Mouse (Mus musculus): ENCODE measurements around the gene Ushbp1. TPM values are rescaled to one million over a fixed set of nuclear protein-coding genes. Genes with fewer than 3 reads are reported as not detected.

Gene Ushbp1
- polyA plus RNA-seq, 1 experiment from 2014 or later: 12.3 TPM

- Histone ChIP-seq H3K27ac (ENCODE audit: low read depth, low read length) (peak overlapping the region; percentile 63; the same call in 1 of the 2 replicates), H3K9ac (ENCODE audit: low read depth, low read length) (peak overlapping the region; percentile 40), H3K4me2 (replicated peaks; ENCODE audit: low read depth, low read length) (peak overlapping the region; percentile 45), H3K27me3 (ENCODE audit: control insufficient read depth, insufficient read depth, low read length) (no peaks in the 10 kb centered on the region), H3K4me1 (ENCODE audit: control insufficient read depth, insufficient read depth, low read length) (peaks cover 42% of the 10 kb centered on the region), H3K9me3 (ENCODE audit: control insufficient read depth, low read length) (no peaks in the 10 kb centered on the region), H3K4me3 (ENCODE audit: low read length) (peak overlapping the region; percentile 24), H3K36me3 (ENCODE audit: control insufficient read depth, insufficient read depth, low read length) (peaks cover 52% of the 10 kb centered on the region)
- 8% methylated on average over 67 of the region's 74 CpGs for WGBS
- peak; percentile 3 for ATAC-seq (ENCODE audit: low FRiP score, low TSS enrichment)
Measured at GRCm38 (mm10) chr8:71375581-71376422, 19.8 kb downstream of the Ushbp1 start.

GRCm38 (mm10) chr8:71374616-71375206 is 20.9 kb downstream of the Ushbp1 start:
- ATAC-seq (ENCODE audit: low FRiP score, low TSS enrichment): no peak
- H3K27ac ChIP-seq (ENCODE audit: low read depth, low read length): peak overlapping the region; percentile 2; the same call in 1 of the 2 replicates

DNA sequence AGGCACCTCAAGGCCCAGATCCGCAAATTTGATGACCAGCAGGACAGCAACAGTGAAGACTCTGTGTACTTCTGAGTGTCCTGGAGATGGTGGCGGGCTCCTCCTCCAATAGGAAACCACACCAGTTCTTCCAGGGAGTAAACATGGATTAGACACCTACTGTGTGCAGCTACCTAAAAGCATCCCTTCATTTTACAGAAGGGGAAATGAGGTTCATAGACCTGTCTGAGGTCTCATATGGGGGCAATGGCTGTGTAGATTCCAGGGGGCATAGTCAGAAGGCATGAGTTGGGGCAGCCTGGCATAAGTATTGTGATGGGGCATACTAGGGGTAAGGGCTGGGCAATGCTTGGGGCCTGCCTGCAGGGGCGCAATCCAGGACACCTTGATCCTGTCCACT is 22.6 kb downstream of the Ushbp1 start:
- ATAC-seq (ENCODE audit: low FRiP score, low TSS enrichment): no peak
- peaks cover 31% of the 10 kb centered on the region for H3K4me1 ChIP-seq (ENCODE audit: control insufficient read depth, insufficient read depth, low read length)
- no peaks in the 10 kb centered on the region for H3K9me3 ChIP-seq (ENCODE audit: control insufficient read depth, low read length)
- H3K27me3 ChIP-seq (ENCODE audit: control insufficient read depth, insufficient read depth, low read length): no peaks in the 10 kb centered on the region
- no peak overlapping the region for H3K9ac ChIP-seq (ENCODE audit: low read depth, low read length)
- 91% methylated on average over 3 of the region's 3 CpGs for WGBS
- H3K36me3 ChIP-seq (ENCODE audit: control insufficient read depth, insufficient read depth, low read length): peaks cover 58% of the 10 kb centered on the region
- H3K4me2 ChIP-seq (replicated peaks; ENCODE audit: low read depth, low read length): no peak overlapping the region
- H3K27ac ChIP-seq (ENCODE audit: low read depth, low read length): no peak overlapping the region
- no peak overlapping the region for H3K4me3 ChIP-seq (ENCODE audit: low read length)

More at GRCm38 (mm10) chr8:71374616-71375206, 20.9 kb downstream of the Ushbp1 start:
- H3K4me3 ChIP-seq (ENCODE audit: low read length): no peak overlapping the region
- H3K9ac ChIP-seq (ENCODE audit: low read depth, low read length): no peak overlapping the region
- H3K36me3 ChIP-seq (ENCODE audit: control insufficient read depth, insufficient read depth, low read length): peaks cover 54% of the 10 kb centered on the region
- H3K4me2 ChIP-seq (replicated peaks; ENCODE audit: low read depth, low read length): no peak overlapping the region
- peaks cover 41% of the 10 kb centered on the region for H3K4me1 ChIP-seq (ENCODE audit: control insufficient read depth, insufficient read depth, low read length)
- 67% methylated on average over 17 of the region's 17 CpGs for WGBS
- H3K9me3 ChIP-seq (ENCODE audit: control insufficient read depth, low read length): no peaks in the 10 kb centered on the region
- no peaks in the 10 kb centered on the region for H3K27me3 ChIP-seq (ENCODE audit: control insufficient read depth, insufficient read depth, low read length)

GRCm38 (mm10) chr8:71372427-71372826 is 23.2 kb downstream of the Ushbp1 start:
- Histone ChIP-seq H3K4me1 (ENCODE audit: control insufficient read depth, insufficient read depth, low read length) (peaks cover 36% of the 10 kb centered on the region), H3K27ac (ENCODE audit: low read depth, low read length) (no peak overlapping the region), H3K27me3 (ENCODE audit: control insufficient read depth, insufficient read depth, low read length) (no peaks in the 10 kb centered on the region), H3K9me3 (ENCODE audit: control insufficient read depth, low read length) (no peaks in the 10 kb centered on the region), H3K4me3 (ENCODE audit: low read length) (no peak overlapping the region), H3K9ac (ENCODE audit: low read depth, low read length) (no peak overlapping the region), H3K36me3 (ENCODE audit: control insufficient read depth, insufficient read depth, low read length) (peaks cover 53% of the 10 kb centered on the region), H3K4me2 (replicated peaks; ENCODE audit: low read depth, low read length) (no peak overlapping the region)
- ATAC-seq (ENCODE audit: low FRiP score, low TSS enrichment): no peak
- 84% methylated on average over 12 of the region's 12 CpGs for WGBS

DNA sequence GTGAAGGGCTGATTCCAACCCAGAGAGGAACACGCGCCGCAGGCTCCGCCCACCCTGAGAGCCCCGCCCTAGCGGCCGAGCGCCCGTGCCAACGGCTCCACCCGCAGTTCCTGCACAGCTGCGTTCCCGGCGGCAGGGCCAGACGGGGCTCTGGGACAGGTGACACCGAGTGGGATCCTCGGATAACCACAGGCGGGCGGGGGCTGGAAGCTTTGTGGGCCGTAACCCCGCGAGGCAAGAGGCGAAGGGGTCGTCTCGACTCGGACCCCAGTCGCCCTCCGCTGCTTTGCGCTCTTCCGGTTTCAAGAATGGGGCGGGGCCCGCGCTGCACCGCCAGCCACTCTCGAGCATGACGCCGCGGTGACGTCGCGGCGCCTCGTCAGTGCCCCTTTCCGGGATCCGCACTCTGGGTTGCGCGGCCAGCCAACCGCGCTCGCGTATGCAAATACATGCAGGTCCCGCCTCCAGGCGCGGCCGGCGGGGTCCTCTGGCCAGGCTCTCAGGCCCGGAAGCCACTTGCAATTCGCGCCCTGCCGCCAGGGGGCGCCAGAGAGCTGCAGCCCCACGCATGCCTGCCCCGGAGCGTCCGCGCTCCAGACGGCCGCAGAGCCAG is 24.3 kb downstream of the Ushbp1 start, which contains the start of gene Ocel1:
Gene Ocel1 (plus strand): TSS at position 63 of the 613 bp plus-strand sequence.
- Histone ChIP-seq H3K9me3 (ENCODE audit: control insufficient read depth, low read length) (no peaks in the 10 kb centered on the region), H3K4me1 (ENCODE audit: control insufficient read depth, insufficient read depth, low read length) (peaks cover 28% of the 10 kb centered on the region), H3K27me3 (ENCODE audit: control insufficient read depth, insufficient read depth, low read length) (no peaks in the 10 kb centered on the region), H3K27ac (ENCODE audit: low read depth, low read length) (peak within 1 kb of the TSS; percentile 80), H3K36me3 (ENCODE audit: control insufficient read depth, insufficient read depth, low read length) (peaks cover 47% of the 10 kb centered on the region), H3K9ac (ENCODE audit: low read depth, low read length) (peak within 1 kb of the TSS; percentile 64; the same call in 1 of the 2 replicates), H3K4me2 (replicated peaks; ENCODE audit: low read depth, low read length) (peak within 1 kb of the TSS; percentile 48), H3K4me3 (ENCODE audit: low read length) (peak within 1 kb of the TSS; percentile 70)
- 1% methylated on average over 62 of the region's 68 CpGs for WGBS
- peak; percentile 84 for ATAC-seq (ENCODE audit: low FRiP score, low TSS enrichment)

DNA sequence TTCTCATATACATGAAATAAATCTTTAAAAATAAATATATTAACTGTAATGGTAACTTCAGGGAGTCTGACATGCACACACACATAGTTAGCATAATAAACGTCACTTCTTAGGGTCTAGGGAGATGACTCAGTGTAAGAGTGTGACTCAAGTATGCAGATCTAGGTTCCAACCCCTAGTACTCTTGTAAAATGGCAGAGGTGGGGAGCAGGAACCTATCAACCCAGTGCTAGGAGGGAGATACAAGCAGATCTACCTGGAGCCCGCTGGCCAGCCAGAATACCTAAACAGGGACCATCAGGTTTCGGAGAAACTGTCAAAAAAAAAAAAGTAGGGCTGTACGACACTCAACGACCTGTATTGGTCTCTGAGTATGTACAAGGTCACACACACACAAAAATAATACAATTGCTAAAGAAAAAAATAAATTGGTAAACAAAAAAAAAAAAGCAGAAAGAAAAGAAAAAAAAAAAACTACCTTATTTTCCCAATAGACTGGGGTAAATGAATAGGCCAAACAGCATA is 24.8 kb downstream of the Ushbp1 start:
- Histone ChIP-seq H3K27ac (ENCODE audit: low read depth, low read length) (no peak overlapping the region; the same call in 1 of the 2 replicates), H3K36me3 (ENCODE audit: control insufficient read depth, insufficient read depth, low read length) (peaks cover 46% of the 10 kb centered on the region), H3K27me3 (ENCODE audit: control insufficient read depth, insufficient read depth, low read length) (no peaks in the 10 kb centered on the region), H3K4me2 (replicated peaks; ENCODE audit: low read depth, low read length) (peak overlapping the region; percentile 48), H3K4me3 (ENCODE audit: low read length) (peak overlapping the region; percentile 70), H3K9ac (ENCODE audit: low read depth, low read length) (peak overlapping the region; percentile 64; the same call in 1 of the 2 replicates), H3K4me1 (ENCODE audit: control insufficient read depth, insufficient read depth, low read length) (peaks cover 22% of the 10 kb centered on the region), H3K9me3 (ENCODE audit: control insufficient read depth, low read length) (no peaks in the 10 kb centered on the region)
- no peak for ATAC-seq (ENCODE audit: low FRiP score, low TSS enrichment)
- 27% methylated on average over 5 of the region's 5 CpGs for WGBS

GRCm38 (mm10) chr8:71369040-71369718 is 26.4 kb downstream of the Ushbp1 start:
- Histone ChIP-seq H3K4me2 (replicated peaks; ENCODE audit: low read depth, low read length) (no peak overlapping the region), H3K4me1 (ENCODE audit: control insufficient read depth, insufficient read depth, low read length) (peaks cover 14% of the 10 kb centered on the region), H3K4me3 (ENCODE audit: low read length) (no peak overlapping the region), H3K9me3 (ENCODE audit: control insufficient read depth, low read length) (no peaks in the 10 kb centered on the region), H3K9ac (ENCODE audit: low read depth, low read length) (no peak overlapping the region), H3K27me3 (ENCODE audit: control insufficient read depth, insufficient read depth, low read length) (no peaks in the 10 kb centered on the region), H3K27ac (ENCODE audit: low read depth, low read length) (no peak overlapping the region), H3K36me3 (ENCODE audit: control insufficient read depth, insufficient read depth, low read length) (peaks cover 30% of the 10 kb centered on the region)
- no peak for ATAC-seq (ENCODE audit: low FRiP score, low TSS enrichment)
- 95% methylated on average over 10 of the region's 10 CpGs for WGBS

DNA sequence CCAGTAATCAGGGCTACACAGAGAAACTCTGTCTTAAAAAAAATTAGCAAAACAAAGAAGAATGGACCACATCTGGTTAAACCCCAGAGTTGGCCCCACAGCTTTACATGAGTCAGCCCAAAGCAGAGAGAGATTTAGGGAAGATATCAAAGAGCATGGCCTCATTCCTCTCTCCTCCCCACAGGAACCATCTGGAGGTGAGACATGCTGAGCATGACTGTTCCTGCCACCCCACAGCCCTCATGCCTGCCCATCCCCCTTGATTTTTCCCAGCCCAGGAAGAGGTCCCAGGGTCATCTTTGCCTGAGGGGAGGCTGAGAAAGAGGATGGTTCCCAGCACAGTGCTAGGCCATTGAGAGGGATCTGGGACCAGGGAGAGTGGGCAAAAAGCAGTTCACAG is 27.2 kb downstream of the Ushbp1 start:
- H3K9ac ChIP-seq (ENCODE audit: low read depth, low read length): peak overlapping the region; percentile 70; the same call in 1 of the 2 replicates
- no peak overlapping the region for H3K27ac ChIP-seq (ENCODE audit: low read depth, low read length)
- no peak for ATAC-seq (ENCODE audit: low FRiP score, low TSS enrichment)
- peaks cover 22% of the 10 kb centered on the region for H3K36me3 ChIP-seq (ENCODE audit: control insufficient read depth, insufficient read depth, low read length)
- no peaks in the 10 kb centered on the region for H3K27me3 ChIP-seq (ENCODE audit: control insufficient read depth, insufficient read depth, low read length)
- H3K4me1 ChIP-seq (ENCODE audit: control insufficient read depth, insufficient read depth, low read length): peaks cover 14% of the 10 kb centered on the region
- H3K9me3 ChIP-seq (ENCODE audit: control insufficient read depth, low read length): no peaks in the 10 kb centered on the region
- no peak overlapping the region; the same call in 1 of the 2 replicates for H3K4me2 ChIP-seq (replicated peaks; ENCODE audit: low read depth, low read length)
- H3K4me3 ChIP-seq (ENCODE audit: low read length): no peak overlapping the region

Data from kidney, embryonic 14.5 days (tissue).